Mouse (Mus musculus) testis, adult 2 months (tissue): Measurements from ENCODE around the gene Ugt1a5. TPM values are rescaled to one million over a fixed set of nuclear protein-coding genes. Genes with fewer than 3 reads are reported as not detected.

Experiments used
- H3K27ac ChIP-seq: fragments of 200-500 bp; 2 replicates; pipeline ENCODE4 v1.5.1; 2012; ENCODE audit warnings: low read depth, low read length; ENCODE audit not compliant: control insufficient read depth, insufficient read depth
- H3K27me3 ChIP-seq: fragments of 200-500 bp; 2 replicates; pipeline ENCODE4 v1.6.1; 2012; ENCODE audit warnings: mild to moderate bottlenecking, low read length, moderate library complexity; ENCODE audit not compliant: control insufficient read depth, insufficient read depth
- H3K36me3 ChIP-seq: fragments of 200-500 bp; 2 replicates; pipeline ENCODE4 v1.6.1; 2012; ENCODE audit warnings: mild to moderate bottlenecking, low read length; ENCODE audit not compliant: control insufficient read depth, insufficient read depth
- H3K4me1 ChIP-seq: fragments of 200-500 bp; 2 replicates; pipeline ENCODE4 v1.6.1; 2012; ENCODE audit warnings: low read length; ENCODE audit not compliant: control insufficient read depth, insufficient read depth
- H3K4me3 ChIP-seq: fragments of 200-500 bp; 2 replicates; pipeline ENCODE4 v1.5.1; 2012; ENCODE audit warnings: low read depth, mild to moderate bottlenecking, low read length, moderate library complexity, mixed read lengths; ENCODE audit not compliant: control insufficient read depth
- CTCF ChIP-seq: fragments of 200-500 bp; IDR thresholded peaks from 2 replicates; pipeline ENCODE4 v1.5.1; 2012; ENCODE audit warnings: low read depth, mild to moderate bottlenecking, inconsistent platforms, low read length, moderate library complexity; ENCODE audit not compliant: control insufficient read depth, insufficient read depth, insufficient replicate concordance
- POLR2A ChIP-seq: fragments of 200-500 bp; IDR thresholded peaks from 2 replicates; pipeline ENCODE4 v1.6.1; 2012; ENCODE audit warnings: low read depth, mild to moderate bottlenecking, inconsistent platforms, low read length, moderate library complexity; ENCODE audit not compliant: control insufficient read depth
- polyA plus RNA-seq: library from polyadenylated mRNA; depleted of rRNA; stranded (reverse); fragments of >200 nt; gene quantifications from 2 replicates; pipeline ENCODE4 v1.2.3, GENCODE M21; 2012; rRNA removed

The Ugt1a5 gene
- polyA plus RNA-seq, 1 experiment, result 0.09 TPM

- Histone ChIP-seq H3K27ac (no peak overlapping the region), H3K4me1 (no peaks in the 10 kb centered on the region; the same call in 1 of the 2 replicates), H3K36me3 (peaks cover 50% of the 10 kb centered on the region), H3K27me3 (no peaks in the 10 kb centered on the region), H3K4me3 (no peak overlapping the region)
- no peak for TF ChIP-seq CTCF
- TF ChIP-seq POLR2A, result no peak
Measured at GRCm38 (mm10) chr1:88264869-88265240, 99.0 kb downstream of the Ugt1a5 start.

GRCm38 (mm10) chr1:88266123-88266522 lies 100.3 kb downstream of the Ugt1a5 start:
- no peaks in the 10 kb centered on the region for H3K4me1 ChIP-seq
- H3K27me3 ChIP-seq, result no peaks in the 10 kb centered on the region
- TF ChIP-seq CTCF (no peak), POLR2A (no peak)
- H3K27ac ChIP-seq, result no peak overlapping the region
- H3K4me3 ChIP-seq, result no peak overlapping the region
- H3K36me3 ChIP-seq, result peaks cover 49% of the 10 kb centered on the region

- TF ChIP-seq CTCF (no peak), POLR2A (no peak)
Measured at GRCm38 (mm10) chr1:88267489-88267888, 101.7 kb downstream of the Ugt1a5 start.

GRCm38 (mm10) chr1:88268070-88268469 lies 102.3 kb downstream of the Ugt1a5 start:
- no peak for TF ChIP-seq POLR2A
- no peaks in the 10 kb centered on the region for H3K4me1 ChIP-seq
- H3K36me3 ChIP-seq, result peaks cover 48% of the 10 kb centered on the region
- H3K27me3 ChIP-seq, result no peaks in the 10 kb centered on the region
- no peak overlapping the region for H3K4me3 ChIP-seq
- H3K27ac ChIP-seq, result no peak overlapping the region

More at GRCm38 (mm10) chr1:88267489-88267888, 101.7 kb downstream of the Ugt1a5 start:
- Histone ChIP-seq H3K4me3 (no peak overlapping the region), H3K36me3 (peaks cover 49% of the 10 kb centered on the region), H3K4me1 (no peaks in the 10 kb centered on the region), H3K27ac (no peak overlapping the region), H3K27me3 (no peaks in the 10 kb centered on the region)

Other genes with a start within 250 kb of the Ugt1a5 start
- 6.4 and 7.6 TPM in 2 replicates for gene Usp40, start 157.5 kb upstream of the Ugt1a5 start, polyA plus RNA-seq
- gene Ugt1a10, start 110.6 kb upstream of the Ugt1a5 start, polyA plus RNA-seq, result not detected in 2 replicates
- gene Ugt1a9, start 95.2 kb upstream of the Ugt1a5 start, polyA plus RNA-seq, result 0.06 TPM in 1 of 2 replicates, not detected in the other
- not detected in 2 replicates for gene Ugt1a8, start 78.2 kb upstream of the Ugt1a5 start, polyA plus RNA-seq
- 4.3 and 6.5 TPM in 2 replicates for gene Ugt1a7c, start 71.0 kb upstream of the Ugt1a5 start, polyA plus RNA-seq
- gene Ugt1a6b, start 62.8 kb upstream of the Ugt1a5 start, polyA plus RNA-seq, result 1.0 and 7.4 TPM in 2 replicates
- gene Ugt1a6a, start 31.2 kb upstream of the Ugt1a5 start, polyA plus RNA-seq, result 23.3 and 26.9 TPM in 2 replicates
- gene Ugt1a2, start 34.6 kb downstream of the Ugt1a5 start, polyA plus RNA-seq, result 0.06 TPM in 1 of 2 replicates, not detected in the other
- 1,175 and 1,313 TPM in 2 replicates for gene Dnajb3, start 39.8 kb downstream of the Ugt1a5 start, polyA plus RNA-seq
- 0.67 and 0.94 TPM in 2 replicates for gene Ugt1a1, start 45.9 kb downstream of the Ugt1a5 start, polyA plus RNA-seq
- gene Mroh2a, start 61.0 kb downstream of the Ugt1a5 start, polyA plus RNA-seq, result 116 and 122 TPM in 2 replicates
- gene Hjurp, start 111.6 kb downstream of the Ugt1a5 start, polyA plus RNA-seq, result 29.1 and 34.3 TPM in 2 replicates
- 4.3 and 4.7 TPM in 2 replicates for gene Trpm8, start 111.6 kb downstream of the Ugt1a5 start, polyA plus RNA-seq
- not detected in 2 replicates for gene Spp2, start 240.9 kb downstream of the Ugt1a5 start, polyA plus RNA-seq